Mouse (Mus musculus) brain, embryonic 14.5 days (tissue): ENCODE measurements around the gene Cgref1.

Source experiments
- CTCF ChIP-seq: fragments of 200-500 bp; IDR thresholded peaks from 2 replicates; pipeline ENCODE4 v1.5.1; 2012; ENCODE audit warnings: inconsistent platforms, mild to moderate bottlenecking, moderate library complexity, borderline replicate concordance; ENCODE audit not compliant: insufficient read depth, insufficient read length; ENCODE audit errors: extremely low read depth
- POLR2A ChIP-seq: fragments of 200-500 bp; IDR thresholded peaks from 2 replicates; pipeline ENCODE4 v1.6.1; 2012; ENCODE audit warnings: mild to moderate bottlenecking, inconsistent platforms, borderline replicate concordance; ENCODE audit not compliant: poor library complexity, insufficient read depth, insufficient read length, severe bottlenecking; ENCODE audit errors: extremely low read depth

GRCm38 (mm10) chr5:30959198-30959854, 13.9 kb upstream of the Cgref1 start:
- TF ChIP-seq POLR2A = no peak
- TF ChIP-seq CTCF = no peak
